Mouse (Mus musculus) liver, adult 2 months (tissue): ENCODE results near the gene Tnrc6a.

Experiments used
- CTCF ChIP-seq: fragments of 200-500 bp; IDR thresholded peaks from 2 replicates; pipeline ENCODE4 v1.5.1; 2011; ENCODE audit warnings: low read depth, low read length, control low read depth
- POLR2A ChIP-seq: fragments of 200-500 bp; IDR thresholded peaks from 2 replicates; pipeline ENCODE4 v1.6.1; 2011; ENCODE audit warnings: low read length, control low read depth; ENCODE audit not compliant: insufficient read depth; ENCODE audit errors: extremely low read depth

DNA sequence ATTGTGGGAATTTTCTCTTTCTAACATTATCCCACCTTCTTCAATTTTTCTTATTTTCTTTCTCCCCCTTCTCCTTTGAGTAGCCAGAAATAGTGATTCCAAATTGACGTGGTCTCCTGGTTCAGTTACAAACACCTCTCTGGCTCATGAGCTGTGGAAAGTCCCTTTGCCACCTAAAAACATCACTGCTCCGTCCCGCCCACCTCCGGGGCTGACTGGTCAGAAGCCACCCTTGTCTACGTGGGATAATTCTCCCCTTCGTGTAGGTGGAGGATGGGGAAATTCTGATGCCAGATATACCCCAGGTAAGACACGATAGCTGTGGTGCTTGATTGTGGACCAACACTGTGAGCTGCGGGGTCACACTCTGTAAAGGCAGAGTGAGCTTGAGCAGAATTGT lies 66.1 kb downstream of the Tnrc6a start:
- no peak for TF ChIP-seq POLR2A
- TF ChIP-seq CTCF = no peak
